Mouse (Mus musculus) liver, embryonic 11.5 days (tissue): ENCODE data around the gene Gm17660. TPM values are rescaled to one million over a fixed set of nuclear protein-coding genes. Genes with fewer than 3 reads are reported as not detected.
A peak's percentile ranks its signal among the peaks of the same experiment; 100 is the strongest.

Experiments used
- ATAC-seq: fragments of 200-750 bp; cut with Nextera tagmentation; replicated peaks from 2 replicates; pipeline ENCODE4 v1.8.0; 2017; ENCODE audit warnings: moderate number of reproducible peaks, mild to moderate bottlenecking, moderate TSS enrichment, moderate library complexity; ENCODE audit not compliant: low FRiP score
- DNase-seq: peaks from one replicate; pipeline ENCODE4 v3.0.0-alpha.2; 2017; ENCODE audit warnings: low spot score
- H3K27ac ChIP-seq: fragments of 300-500 bp; sonication (generic); 2 replicates; pipeline ENCODE4 v1.5.1; 2014; ENCODE audit warnings: mild to moderate bottlenecking, low read depth, low read length, control low read depth
- H3K27me3 ChIP-seq: fragments of 300-500 bp; sonication (generic); replicated peaks from 2 replicates; pipeline ENCODE4 v1.6.1; 2014; ENCODE audit warnings: low read length, mixed read lengths; ENCODE audit not compliant: control insufficient read depth, insufficient read depth
- H3K36me3 ChIP-seq: fragments of 300-500 bp; sonication (generic); 2 replicates; pipeline ENCODE4 v1.6.1; 2014; ENCODE audit warnings: mild to moderate bottlenecking, low read length, moderate library complexity, mixed read lengths; ENCODE audit not compliant: control insufficient read depth, insufficient read depth
- H3K4me1 ChIP-seq: fragments of 300-500 bp; sonication (generic); replicated peaks from 2 replicates; pipeline ENCODE4 v1.6.1; 2014; ENCODE audit warnings: low read length, mixed read lengths; ENCODE audit not compliant: control insufficient read depth, insufficient read depth
- H3K4me2 ChIP-seq: fragments of 300-500 bp; sonication (generic); 2 replicates; pipeline ENCODE4 v1.6.1; 2014; ENCODE audit warnings: mild to moderate bottlenecking, control low read depth, moderate library complexity
- H3K4me3 ChIP-seq: fragments of 300-500 bp; sonication (generic); 2 replicates; pipeline ENCODE4 v1.5.1; 2014; ENCODE audit warnings: low read depth, low read length, control low read depth
- H3K9ac ChIP-seq: fragments of 300-500 bp; sonication (generic); 2 replicates; pipeline ENCODE4 v1.6.1; 2014; ENCODE audit warnings: low read depth, low read length, control low read depth
- H3K9me3 ChIP-seq: fragments of 300-500 bp; sonication (generic); 2 replicates; pipeline ENCODE4 v1.6.1; 2016; ENCODE audit warnings: low read length, inconsistent platforms, mixed read lengths; ENCODE audit not compliant: control insufficient read depth
- WGBS: fragments of 180-500 bp; shearing (Covaris S2); extraction: QIAGEN DNeasy Blood & Tissue Kit; methylation state at CpG from one replicate; pipeline ENCODE4 v1.1.7; 2014; 5-methylcytosine and 5-hydroxymethylcytosine counted together
- polyA plus RNA-seq: library from polyadenylated mRNA; unstranded; fragments of >200 nt; fragmentation: Nextera tagmentation; extraction: Ambion mirVana; gene quantifications from 2 replicates; pipeline ENCODE4 v1.2.1, GENCODE M21; 2014

Gene Gm17660
- not detected in 2 replicates for polyA plus RNA-seq

GRCm38 (mm10) chr5:104077508-104077907 is at the start of gene Gm17660:
TSS of gene Gm17660 (minus strand) at chr5:104077608.
- Histone ChIP-seq H3K9me3 (no peaks in the 10 kb centered on the region), H3K4me3 (no peak within 1 kb of the TSS), H3K27me3 (peaks cover 4% of the 10 kb centered on the region; the same call in 1 of the 2 replicates), H3K36me3 (no peaks in the 10 kb centered on the region), H3K27ac (no peak within 1 kb of the TSS), H3K9ac (no peak within 1 kb of the TSS), H3K4me1 (0 out of 2 replicates have a peak, but pooled peaks cover under 1% of the 10 kb centered on the region), H3K4me2 (no peak within 1 kb of the TSS)
- WGBS, result 84% methylated on average over 7 of the region's 7 CpGs
- DNase-seq, result no peak
- no peak for ATAC-seq

DNA sequence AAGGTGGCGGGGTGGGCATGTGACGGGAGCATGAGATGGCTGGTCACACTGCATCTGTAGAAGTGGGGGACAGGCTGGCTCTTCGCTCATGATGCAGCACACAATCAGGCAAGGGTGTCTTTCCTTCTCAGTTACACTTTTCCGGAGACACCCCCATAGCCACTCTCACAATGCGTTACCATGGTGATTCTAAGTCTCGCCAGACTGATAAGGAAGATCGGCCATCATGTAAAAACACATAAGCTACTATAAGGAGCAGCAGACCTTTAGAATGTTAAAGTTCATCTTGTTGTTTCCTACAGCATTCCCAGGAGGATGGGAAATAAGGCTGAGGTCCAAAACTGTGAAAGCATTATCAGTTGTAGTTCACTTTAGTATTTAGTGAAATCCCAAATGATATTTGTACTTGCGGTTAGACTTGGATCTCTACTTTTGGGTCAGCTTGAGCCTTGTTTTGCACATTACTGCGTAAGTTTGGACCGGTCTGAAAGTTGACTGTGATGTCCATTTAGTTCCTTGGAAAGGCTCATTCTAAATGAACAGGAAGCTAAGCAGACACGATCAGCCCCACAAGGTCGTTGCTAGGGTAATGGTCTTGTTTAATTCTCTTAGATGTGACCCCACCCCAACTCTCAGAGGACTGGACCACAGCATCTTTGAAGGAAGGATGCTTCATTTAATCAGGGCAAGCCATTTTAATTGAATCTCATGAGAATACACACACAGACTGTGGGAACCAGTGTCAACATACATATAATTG is 49.3 kb upstream of the Gm17660 start:
- Histone ChIP-seq H3K4me2 (no peak overlapping the region), H3K4me1 (no peaks in the 10 kb centered on the region), H3K36me3 (no peaks in the 10 kb centered on the region), H3K9me3 (no peaks in the 10 kb centered on the region), H3K27me3 (no peaks in the 10 kb centered on the region), H3K9ac (no peak overlapping the region), H3K4me3 (no peak overlapping the region), H3K27ac (no peak overlapping the region)
- 78% methylated on average over 12 of the region's 12 CpGs for WGBS
- DNase-seq (no peak), ATAC-seq (no peak)

- no peak overlapping the region for H3K4me2 ChIP-seq
- no peak overlapping the region for H3K4me3 ChIP-seq
- no peaks in the 10 kb centered on the region for H3K9me3 ChIP-seq
- H3K9ac ChIP-seq, result no peak overlapping the region
- DNase-seq (no peak), ATAC-seq (no peak)
- no peaks in the 10 kb centered on the region for H3K4me1 ChIP-seq
- H3K27ac ChIP-seq, result no peak overlapping the region
- H3K27me3 ChIP-seq, result no peaks in the 10 kb centered on the region
- WGBS, result 74% methylated on average over 6 of the region's 6 CpGs
- H3K36me3 ChIP-seq, result no peaks in the 10 kb centered on the region
Observed at GRCm38 (mm10) chr5:104124016-104124658, 46.7 kb upstream of the Gm17660 start.

- ATAC-seq (no peak), DNase-seq (no peak)
- Histone ChIP-seq H3K4me1 (no peaks in the 10 kb centered on the region), H3K36me3 (no peaks in the 10 kb centered on the region), H3K4me3 (no peak overlapping the region), H3K4me2 (no peak overlapping the region), H3K27ac (no peak overlapping the region), H3K27me3 (no peaks in the 10 kb centered on the region), H3K9ac (no peak overlapping the region), H3K9me3 (no peaks in the 10 kb centered on the region)
- WGBS, result 87% methylated on average over 4 of the region's 4 CpGs
Observed at GRCm38 (mm10) chr5:104115890-104116289, 38.5 kb upstream of the Gm17660 start.

GRCm38 (mm10) chr5:104115118-104115517 is 37.7 kb upstream of the Gm17660 start:
- no peaks in the 10 kb centered on the region for H3K36me3 ChIP-seq
- H3K27ac ChIP-seq, result no peak overlapping the region
- no peaks in the 10 kb centered on the region for H3K9me3 ChIP-seq
- 58% methylated on average over 14 of the region's 14 CpGs for WGBS
- no peaks in the 10 kb centered on the region for H3K4me1 ChIP-seq
- no peak overlapping the region for H3K9ac ChIP-seq
- no peak overlapping the region for H3K4me2 ChIP-seq
- no peak overlapping the region for H3K4me3 ChIP-seq
- H3K27me3 ChIP-seq, result no peaks in the 10 kb centered on the region
- DNase-seq (no peak), ATAC-seq (peak; percentile 45)

DNA sequence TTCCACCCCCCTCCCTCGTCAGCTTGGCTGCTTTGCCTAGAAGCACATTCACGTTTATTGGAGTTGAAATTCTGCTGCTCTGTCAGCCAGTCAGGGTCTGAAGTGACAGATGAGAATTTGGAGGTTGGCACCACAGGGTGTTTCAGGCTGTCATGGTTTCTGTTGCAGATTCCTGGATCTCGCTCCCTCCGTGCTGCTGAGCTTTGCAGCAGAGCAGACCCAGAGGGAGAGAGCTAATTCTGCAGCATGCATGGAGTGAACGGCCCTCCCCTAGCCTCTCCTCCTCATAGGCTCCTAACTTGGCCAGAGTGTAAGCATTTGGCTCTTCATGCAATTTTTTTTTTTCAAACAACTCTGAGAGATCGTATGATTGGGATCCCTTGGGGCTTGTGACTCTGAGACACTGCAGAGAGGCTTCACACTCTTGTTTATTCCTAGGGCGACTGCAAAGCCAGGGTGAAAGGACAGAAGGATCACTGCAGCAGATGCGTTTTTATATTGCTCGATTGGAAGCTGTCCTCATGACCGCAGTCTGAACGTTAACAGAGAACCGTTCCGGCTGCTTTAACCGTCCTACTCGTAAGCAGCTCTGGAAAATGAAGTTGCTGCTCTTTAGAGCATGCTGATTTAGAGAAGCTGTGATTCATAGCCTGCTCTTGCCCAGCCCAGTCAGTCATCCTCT is 36.2 kb upstream of the Gm17660 start, which contains the start of gene Sparcl1:
Gene Sparcl1 (minus strand): TSS at position 243 of the 682 bp plus-strand sequence.
- no peak within 1 kb of the TSS for H3K4me2 ChIP-seq
- no peaks in the 10 kb centered on the region for H3K4me1 ChIP-seq
- no peaks in the 10 kb centered on the region for H3K27me3 ChIP-seq
- H3K4me3 ChIP-seq, result no peak within 1 kb of the TSS
- WGBS, result 52% methylated on average over 15 of the region's 15 CpGs
- DNase-seq, result no peak
- no peaks in the 10 kb centered on the region for H3K9me3 ChIP-seq
- ATAC-seq, result no peak
- H3K36me3 ChIP-seq, result no peaks in the 10 kb centered on the region
- no peak within 1 kb of the TSS for H3K27ac ChIP-seq
- H3K9ac ChIP-seq, result no peak within 1 kb of the TSS

DNA sequence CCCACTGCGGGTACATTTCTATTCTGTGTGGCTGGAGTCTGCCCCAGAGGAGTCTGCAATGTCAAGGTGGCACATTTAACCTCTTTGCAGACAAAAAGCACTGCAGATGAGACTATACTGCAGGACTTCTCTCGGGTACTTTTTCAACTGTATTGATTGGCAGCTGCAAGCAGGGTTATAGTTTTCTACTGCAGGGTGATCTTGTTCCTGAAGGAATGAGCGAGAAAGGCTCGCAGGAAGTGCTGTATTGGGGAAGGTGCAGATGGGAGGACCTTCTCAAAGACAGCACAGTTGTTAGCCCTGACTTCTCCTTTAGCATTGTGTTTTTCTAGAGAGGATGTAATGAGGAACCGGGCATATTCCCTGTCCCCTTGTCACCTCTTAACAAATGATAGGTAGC is 35.1 kb upstream of the Gm17660 start:
- H3K27ac ChIP-seq, result no peak overlapping the region
- no peak overlapping the region for H3K4me2 ChIP-seq
- DNase-seq, result no peak
- H3K27me3 ChIP-seq, result no peaks in the 10 kb centered on the region
- no peaks in the 10 kb centered on the region for H3K4me1 ChIP-seq
- WGBS, result 21% methylated on average over 5 of the region's 5 CpGs
- no peaks in the 10 kb centered on the region for H3K36me3 ChIP-seq
- no peak for ATAC-seq
- H3K4me3 ChIP-seq, result no peak overlapping the region
- H3K9me3 ChIP-seq, result no peaks in the 10 kb centered on the region
- H3K9ac ChIP-seq, result no peak overlapping the region

DNA sequence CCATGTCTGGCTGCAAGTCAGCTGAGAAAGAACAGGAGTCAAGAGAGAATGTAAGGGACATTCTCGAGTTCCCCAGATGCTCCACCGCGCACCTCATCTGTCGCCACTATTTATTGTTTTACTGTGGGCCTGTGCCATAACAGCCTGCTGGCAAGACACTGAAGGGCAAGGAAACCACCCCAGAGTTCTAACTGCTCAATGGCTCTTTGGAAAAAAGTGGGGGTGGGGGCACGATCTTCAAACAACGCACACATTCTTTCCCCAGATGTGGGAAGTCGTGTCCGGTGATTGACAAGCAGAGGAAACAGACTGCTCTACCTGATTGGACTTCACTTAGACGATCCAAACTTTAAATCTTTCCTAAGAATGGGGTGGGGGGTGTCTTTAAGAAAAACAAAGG is 34.6 kb upstream of the Gm17660 start:
- Histone ChIP-seq H3K36me3 (no peaks in the 10 kb centered on the region), H3K27me3 (no peaks in the 10 kb centered on the region), H3K9ac (no peak overlapping the region), H3K4me2 (no peak overlapping the region), H3K9me3 (no peaks in the 10 kb centered on the region), H3K4me1 (no peaks in the 10 kb centered on the region), H3K4me3 (no peak overlapping the region), H3K27ac (no peak overlapping the region)
- no peak for ATAC-seq
- WGBS, result 19% methylated on average over 9 of the region's 9 CpGs
- DNase-seq, result no peak
